Mouse (Mus musculus): ENCODE data around the gene Cxcr6. TPM values are rescaled to one million over a fixed set of nuclear protein-coding genes. Genes with fewer than 3 reads are reported as not detected.

Cxcr6 gene
- under 1 TPM in 1 of 2 experiments, not detected in 1; 0.18 TPM for total RNA-seq (2023)

GRCm38 (mm10) chr9:123806267-123806666, at the start of gene Cxcr6:
TSS of gene Cxcr6 (plus strand) at chr9:123806475.

DNA sequence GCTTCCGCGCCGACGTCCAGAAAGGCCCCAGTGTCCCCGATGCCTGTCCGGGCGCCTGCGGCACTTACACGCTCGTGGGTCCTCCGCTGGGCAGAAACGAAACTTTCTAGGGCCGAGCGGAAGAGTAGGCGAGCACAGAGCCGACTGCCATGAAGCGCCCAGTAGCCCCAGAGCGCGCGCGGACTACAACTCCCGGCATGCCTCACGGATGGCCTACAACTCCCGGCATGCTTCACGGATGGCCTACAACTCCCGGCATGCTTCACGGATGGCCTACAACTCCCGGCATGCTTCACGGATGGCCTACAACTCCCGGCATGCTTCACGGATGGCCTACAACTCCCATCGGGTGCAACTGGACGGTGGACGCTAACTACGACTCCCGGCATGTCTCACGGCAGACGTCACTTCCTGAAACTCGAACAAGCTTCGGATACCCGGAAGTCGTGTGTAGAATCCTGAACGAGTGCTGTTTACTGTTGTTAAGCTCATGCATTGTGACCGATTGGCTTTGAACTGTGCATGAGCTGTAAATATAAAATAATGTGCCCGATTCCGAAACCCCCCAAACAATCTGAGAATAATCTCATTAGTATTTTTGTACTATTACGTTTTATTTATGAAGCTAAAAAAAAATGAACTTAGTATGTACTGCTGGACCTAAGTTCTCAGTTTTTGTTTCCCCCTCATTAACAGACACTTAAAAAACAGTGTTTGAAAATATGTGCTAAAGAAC, 45.6 kb downstream of the Cxcr6 start, which contains the start of gene Fyco1:
Gene Fyco1 (minus strand): TSS at position 187 of the 736 bp plus-strand sequence.

Other genes with a start within 250 kb of the Cxcr6 start
- under 1 TPM in 1 of 2 experiments, not detected in 1; 0.11 TPM for gene Slc6a20b, start 173.9 kb upstream of the Cxcr6 start, total RNA-seq (2023)
- gene Ccr9, start 128.0 kb upstream of the Cxcr6 start, total RNA-seq (2023) = under 1 TPM; 0.36 to 0.40 TPM
- gene Slc6a20a, start 127.6 kb upstream of the Cxcr6 start, total RNA-seq (2023) = 1 to 10 TPM in 1 of 2 experiments, under 1 TPM in 1; 0.44 to 3.1 TPM
- gene Lztfl1, start 88.8 kb upstream of the Cxcr6 start, total RNA-seq (2023) = 10 to 100 TPM; 23.7 to 27.7 TPM
- gene Fyco1, start 45.4 kb downstream of the Cxcr6 start, total RNA-seq (2023) = 10 to 100 TPM; 24.0 to 27.8 TPM
- under 1 TPM in 1 of 2 experiments, not detected in 1; 0.09 TPM for gene Xcr1, start 55.6 kb downstream of the Cxcr6 start, total RNA-seq (2023)
- 100 to 1,000 TPM; 202 to 243 TPM for gene Ccr1, start 162.2 kb downstream of the Cxcr6 start, total RNA-seq (2023)
- gene Ccr1l1, start 171.9 kb downstream of the Cxcr6 start, total RNA-seq (2023) = not detected
- gene Ccr3, start 215.5 kb downstream of the Cxcr6 start, total RNA-seq (2023) = under 1 TPM; 0.56 to 0.71 TPM